Mouse (Mus musculus): Measurements from ENCODE around the gene Prmt3. TPM values are rescaled to one million over a fixed set of nuclear protein-coding genes. Genes with fewer than 3 reads are reported as not detected.

Gene Prmt3
- polyA plus RNA-seq, 1 experiment from 2014 or later: 43.8 TPM

DNA sequence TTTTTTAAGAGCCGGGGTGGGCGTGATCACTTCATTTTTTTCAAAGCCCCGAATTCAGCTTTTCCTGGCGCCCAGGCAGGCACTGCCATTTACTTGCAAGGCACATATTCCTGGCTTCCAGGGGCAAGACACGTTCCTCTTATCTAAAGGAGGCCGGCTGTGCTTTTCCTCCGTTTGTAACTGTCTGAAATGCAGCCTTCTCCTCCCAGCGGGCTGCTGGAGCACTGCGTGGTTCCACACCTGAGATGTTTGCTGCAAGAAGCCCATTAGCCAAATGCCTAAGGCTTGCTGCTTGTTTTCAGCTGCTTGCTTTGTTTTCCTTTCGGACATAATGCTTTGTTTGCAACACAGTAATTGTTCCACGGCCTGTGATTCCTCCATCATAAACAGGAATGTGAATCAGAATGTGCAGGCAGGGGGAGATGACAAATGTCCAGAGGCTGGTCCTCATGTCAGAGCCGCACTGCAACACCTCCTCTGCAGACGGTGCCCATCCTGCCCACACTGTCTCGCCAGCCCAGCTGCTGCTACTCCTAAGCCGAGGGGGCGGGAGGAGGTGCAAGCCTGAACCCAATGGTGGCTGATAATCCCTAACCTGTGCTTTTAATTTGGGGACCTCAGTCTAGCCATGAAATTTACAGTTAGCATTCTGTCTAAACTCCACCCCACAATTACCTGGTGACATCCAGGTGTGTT, 104.7 kb downstream of the Prmt3 start:
- H3K27ac ChIP-seq (ENCODE audit: low read length): peak overlapping the region; percentile 39

DNA sequence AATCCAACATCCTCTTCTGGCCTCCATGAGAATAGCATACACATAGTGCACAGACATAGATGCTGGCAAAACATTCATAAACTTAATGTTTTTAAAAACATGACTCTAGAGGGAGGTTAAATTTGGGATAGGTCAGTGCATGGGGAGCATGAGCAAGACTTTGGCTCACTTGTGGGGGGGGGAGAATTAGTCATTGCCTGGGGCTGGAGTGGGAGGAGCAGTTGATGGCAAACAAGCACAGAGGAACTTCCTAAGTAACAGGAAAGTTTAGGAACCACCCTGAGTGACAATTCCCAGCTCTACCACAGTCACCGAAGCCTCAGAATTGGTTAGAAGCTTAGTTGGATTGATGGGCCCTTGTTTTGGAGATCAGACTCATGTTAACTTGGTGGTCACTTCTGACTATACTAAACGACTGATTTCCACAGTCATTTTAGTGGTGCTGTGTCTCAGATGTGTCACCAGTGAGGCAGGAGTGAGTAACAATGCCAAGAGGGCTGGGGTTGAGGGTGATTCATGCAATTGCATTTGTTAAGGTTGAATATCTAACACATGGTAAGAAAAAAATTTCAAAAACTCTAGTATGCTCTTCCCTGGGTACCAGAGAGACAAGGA, 109.7 kb downstream of the Prmt3 start:
- Histone ChIP-seq H3K4me1 (replicated peaks; ENCODE audit: control insufficient read depth, insufficient read depth, low read length) (0 out of 2 replicates have a peak, but pooled peaks cover 2% of the 10 kb centered on the region), H3K9me3 (ENCODE audit: control insufficient read depth, low read length) (no peaks in the 10 kb centered on the region), H3K4me3 (ENCODE audit: low read length) (no peak overlapping the region), H3K27me3 (ENCODE audit: control insufficient read depth, insufficient read depth, low read depth, low read length) (no peaks in the 10 kb centered on the region), H3K36me3 (ENCODE audit: control insufficient read depth, insufficient read depth, low read length) (no peaks in the 10 kb centered on the region), H3K27ac (ENCODE audit: low read length) (no peak overlapping the region), H3K9ac (ENCODE audit: low read length) (no peak overlapping the region), H3K4me2 (ENCODE audit: low read depth, low read length) (no peak overlapping the region)
- WGBS: 65% methylated on average over 2 of the region's 2 CpGs
- no peak for ATAC-seq (ENCODE audit: low read depth)

More for the DNA sequence above, 104.7 kb downstream of the Prmt3 start:
- H3K4me1 ChIP-seq (replicated peaks; ENCODE audit: control insufficient read depth, insufficient read depth, low read length): 0 out of 2 replicates have a peak, but pooled peaks cover 4% of the 10 kb centered on the region
- peak overlapping the region; percentile 15; the same call in 1 of the 2 replicates for H3K4me2 ChIP-seq (ENCODE audit: low read depth, low read length)
- no peaks in the 10 kb centered on the region for H3K9me3 ChIP-seq (ENCODE audit: control insufficient read depth, low read length)
- 7% methylated on average over 16 of the region's 16 CpGs for WGBS
- peak; percentile 46 for ATAC-seq (ENCODE audit: low read depth)
- no peak overlapping the region for H3K4me3 ChIP-seq (ENCODE audit: low read length)
- H3K9ac ChIP-seq (ENCODE audit: low read length): no peak overlapping the region
- H3K36me3 ChIP-seq (ENCODE audit: control insufficient read depth, insufficient read depth, low read length): no peaks in the 10 kb centered on the region
- H3K27me3 ChIP-seq (ENCODE audit: control insufficient read depth, insufficient read depth, low read depth, low read length): no peaks in the 10 kb centered on the region

DNA sequence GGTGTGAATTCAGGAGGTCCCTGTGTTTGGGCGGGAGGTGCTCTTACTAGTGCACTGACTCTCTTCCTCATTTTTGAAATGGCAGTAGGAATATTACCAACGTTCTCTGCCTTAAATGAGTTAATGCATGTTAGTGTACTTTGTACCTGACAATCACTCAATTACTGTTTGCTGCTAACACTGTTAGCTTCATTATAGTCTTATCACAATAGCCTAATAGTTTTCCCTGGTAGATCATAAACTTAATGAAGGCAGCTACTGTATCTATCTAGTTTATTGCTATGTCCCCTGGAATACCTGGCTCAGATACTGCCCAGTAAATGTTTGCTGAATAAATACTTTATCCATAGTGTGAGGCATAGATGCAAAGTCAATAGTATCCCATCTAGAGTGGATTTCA, 116.6 kb downstream of the Prmt3 start:
- no peak overlapping the region for H3K4me3 ChIP-seq (ENCODE audit: low read length)
- WGBS: 66% methylated on average over 2 of the region's 2 CpGs

DNA sequence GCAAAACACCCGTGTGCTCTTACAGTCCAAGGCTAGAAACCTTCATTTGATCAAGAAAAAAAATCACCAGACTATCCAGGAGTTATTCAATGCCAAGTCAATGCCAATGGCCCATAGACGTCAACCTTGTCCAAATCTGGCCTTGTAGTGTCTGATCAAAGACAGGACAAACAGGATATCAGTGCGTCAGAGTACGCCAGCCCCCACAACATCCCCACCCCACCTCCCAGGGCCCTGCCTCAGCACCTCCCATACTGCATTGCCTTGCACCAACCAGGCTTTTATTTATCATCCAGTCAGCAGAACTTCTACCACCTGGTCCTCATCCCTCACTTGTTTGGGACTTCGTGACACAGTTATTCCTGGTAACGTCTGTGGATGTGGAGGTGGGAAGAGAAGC, 117.2 kb downstream of the Prmt3 start:
- H3K27ac ChIP-seq (ENCODE audit: low read length): no peak overlapping the region
- no peak for ATAC-seq (ENCODE audit: low read depth)
- no peak overlapping the region for H3K9ac ChIP-seq (ENCODE audit: low read length)
- H3K9me3 ChIP-seq (ENCODE audit: control insufficient read depth, low read length): no peaks in the 10 kb centered on the region
- peaks cover 3% of the 10 kb centered on the region; the same call in 1 of the 2 replicates for H3K27me3 ChIP-seq (ENCODE audit: control insufficient read depth, insufficient read depth, low read depth, low read length)
- no peaks in the 10 kb centered on the region for H3K4me1 ChIP-seq (replicated peaks; ENCODE audit: control insufficient read depth, insufficient read depth, low read length)
- 63% methylated on average over 6 of the region's 6 CpGs for WGBS
- H3K4me2 ChIP-seq (ENCODE audit: low read depth, low read length): no peak overlapping the region
- no peaks in the 10 kb centered on the region for H3K36me3 ChIP-seq (ENCODE audit: control insufficient read depth, insufficient read depth, low read length)
- no peak overlapping the region for H3K4me3 ChIP-seq (ENCODE audit: low read length)

More for the DNA sequence above, 116.6 kb downstream of the Prmt3 start:
- no peak for ATAC-seq (ENCODE audit: low read depth)
- Histone ChIP-seq H3K4me2 (ENCODE audit: low read depth, low read length) (no peak overlapping the region), H3K36me3 (ENCODE audit: control insufficient read depth, insufficient read depth, low read length) (no peaks in the 10 kb centered on the region), H3K27ac (ENCODE audit: low read length) (no peak overlapping the region), H3K9me3 (ENCODE audit: control insufficient read depth, low read length) (no peaks in the 10 kb centered on the region), H3K27me3 (ENCODE audit: control insufficient read depth, insufficient read depth, low read depth, low read length) (no peaks in the 10 kb centered on the region), H3K9ac (ENCODE audit: low read length) (no peak overlapping the region), H3K4me1 (replicated peaks; ENCODE audit: control insufficient read depth, insufficient read depth, low read length) (no peaks in the 10 kb centered on the region)

DNA sequence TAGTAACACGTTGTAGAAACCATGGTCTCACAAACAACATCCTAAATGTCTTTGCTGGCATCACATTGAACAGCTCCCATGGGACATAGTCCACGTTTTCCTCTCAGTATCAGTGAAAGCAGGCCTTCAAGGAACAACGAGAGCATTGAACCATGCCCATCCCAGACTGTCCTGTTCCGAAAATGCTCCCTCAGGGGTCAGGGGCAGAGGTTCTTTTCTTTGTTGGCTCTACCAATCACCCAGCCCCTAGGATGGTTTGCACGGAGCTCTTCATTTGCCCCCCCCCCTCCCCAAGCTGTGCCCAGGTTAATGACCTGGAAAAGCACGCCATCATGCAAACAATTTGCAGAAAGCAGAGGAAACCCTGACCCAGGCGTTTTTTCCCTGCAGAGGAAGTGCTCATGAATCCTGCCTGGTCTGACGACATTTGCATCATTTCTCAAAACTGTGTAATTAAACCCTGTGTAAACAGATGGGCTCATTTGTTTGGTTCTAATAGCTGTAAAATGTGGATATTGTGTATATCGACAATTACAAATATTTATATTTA, 123.9 kb downstream of the Prmt3 start:
- Histone ChIP-seq H3K4me2 (ENCODE audit: low read depth, low read length) (no peak overlapping the region), H3K36me3 (ENCODE audit: control insufficient read depth, insufficient read depth, low read length) (no peaks in the 10 kb centered on the region), H3K27me3 (ENCODE audit: control insufficient read depth, insufficient read depth, low read depth, low read length) (peaks cover 28% of the 10 kb centered on the region), H3K9me3 (ENCODE audit: control insufficient read depth, low read length) (no peaks in the 10 kb centered on the region), H3K27ac (ENCODE audit: low read length) (no peak overlapping the region), H3K9ac (ENCODE audit: low read length) (no peak overlapping the region), H3K4me1 (replicated peaks; ENCODE audit: control insufficient read depth, insufficient read depth, low read length) (no peaks in the 10 kb centered on the region), H3K4me3 (ENCODE audit: low read length) (no peak overlapping the region)
- no peak for ATAC-seq (ENCODE audit: low read depth)
- 39% methylated on average over 9 of the region's 9 CpGs for WGBS

DNA sequence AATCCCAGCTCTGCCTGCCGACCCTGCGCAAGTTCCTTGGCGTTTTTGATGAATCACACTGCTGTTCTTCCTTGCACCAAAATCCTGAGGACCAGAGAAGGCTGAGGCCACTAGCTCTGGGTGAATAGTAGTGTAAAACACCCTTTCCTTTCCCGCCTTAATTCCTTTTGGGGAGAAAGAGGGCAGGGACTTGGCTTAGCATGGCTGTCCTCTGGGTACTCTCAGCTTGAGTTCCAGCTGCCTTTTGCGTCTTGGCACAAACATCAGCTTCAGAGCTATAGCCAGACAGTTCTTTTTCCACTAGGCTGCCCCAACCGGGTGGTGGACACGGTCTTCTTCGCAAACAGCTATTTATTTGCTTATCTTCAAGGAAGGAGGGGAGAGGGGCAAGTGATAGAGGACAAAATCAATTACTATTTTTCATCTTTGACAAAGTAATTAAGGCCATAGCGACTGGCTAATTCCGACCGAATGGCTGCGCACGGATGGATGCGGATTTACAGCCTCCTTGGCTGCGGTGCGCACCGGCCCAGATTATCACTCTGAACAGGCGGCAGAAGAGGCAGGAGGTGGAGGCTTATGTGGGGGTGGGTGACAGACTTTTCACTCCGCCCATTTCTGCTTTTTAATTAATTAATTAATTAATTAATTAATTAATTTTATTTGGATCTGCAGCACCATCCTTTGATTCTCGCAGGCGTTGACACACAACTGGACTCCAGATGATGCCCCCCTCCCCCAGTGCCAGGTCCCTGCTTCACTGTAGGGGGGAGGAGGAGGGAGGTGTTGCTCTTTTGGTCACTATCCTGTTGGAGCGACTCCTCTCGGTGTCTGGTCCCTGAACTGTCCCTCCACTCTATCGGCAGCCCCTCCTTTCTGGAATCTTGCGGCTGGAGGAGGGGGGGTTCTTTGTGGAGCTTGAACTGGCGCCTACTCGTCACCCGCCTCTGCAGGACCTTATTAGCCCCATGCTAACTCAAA, 129.3 kb downstream of the Prmt3 start:
- Histone ChIP-seq H3K27me3 (ENCODE audit: control insufficient read depth, insufficient read depth, low read depth, low read length) (peaks cover 78% of the 10 kb centered on the region), H3K9ac (ENCODE audit: low read length) (no peak overlapping the region), H3K4me1 (replicated peaks; ENCODE audit: control insufficient read depth, insufficient read depth, low read length) (no peaks in the 10 kb centered on the region), H3K36me3 (ENCODE audit: control insufficient read depth, insufficient read depth, low read length) (no peaks in the 10 kb centered on the region), H3K4me2 (ENCODE audit: low read depth, low read length) (no peak overlapping the region), H3K4me3 (ENCODE audit: low read length) (no peak overlapping the region), H3K27ac (ENCODE audit: low read length) (no peak overlapping the region), H3K9me3 (ENCODE audit: control insufficient read depth, low read length) (no peaks in the 10 kb centered on the region)
- WGBS: 4% methylated on average over 28 of the region's 28 CpGs
- no peak for ATAC-seq (ENCODE audit: low read depth)

Other genes with a start within 250 kb of the Prmt3 start
- not detected in 2 replicates for gene Dbx1, start 141.5 kb upstream of the Prmt3 start, polyA plus RNA-seq (2015; fragmentation: Nextera tagmentation; extraction: Ambion mirVana)
- 16.5 and 18.4 TPM in 2 replicates for gene Htatip2, start 19.2 kb upstream of the Prmt3 start, polyA plus RNA-seq (2015; fragmentation: Nextera tagmentation; extraction: Ambion mirVana)
- gene Slc6a5, start 131.8 kb downstream of the Prmt3 start, polyA plus RNA-seq (2015; fragmentation: Nextera tagmentation; extraction: Ambion mirVana): not detected in 2 replicates
- 3.8 and 4.3 TPM in 2 replicates for gene Nell1, start 196.5 kb downstream of the Prmt3 start, polyA plus RNA-seq (2015; fragmentation: Nextera tagmentation; extraction: Ambion mirVana)